Mouse (Mus musculus): ENCODE measurements around the gene Fbln1. TPM values are rescaled to one million over a fixed set of nuclear protein-coding genes. Genes with fewer than 3 reads are reported as not detected.
"Not testable (repeated sequence)": the region's sequence is repeated elsewhere in the genome, so short reads cannot be mapped to it uniquely, and the experiment has no call there.

The Fbln1 gene
- polyA plus RNA-seq, 1 experiment from 2014 or later = 50.9 TPM

GRCm38 (mm10) chr15:85311058-85311657 is 105.4 kb downstream of the Fbln1 start:
- H3K27ac ChIP-seq (ENCODE audit: low read length) = no peak overlapping the region
- 64% methylated on average over 10 of the region's 10 CpGs for WGBS
- no peak overlapping the region for H3K9ac ChIP-seq (replicated peaks; ENCODE audit: low read depth, low read length)
- no peaks in the 10 kb centered on the region for H3K27me3 ChIP-seq (replicated peaks; ENCODE audit: control insufficient read depth, insufficient read depth, low read length)
- ATAC-seq = no peak
- no peaks in the 10 kb centered on the region for H3K36me3 ChIP-seq (ENCODE audit: control insufficient read depth, insufficient read depth)
- H3K9me3 ChIP-seq (ENCODE audit: control insufficient read depth, low read length) = no peaks in the 10 kb centered on the region
- H3K4me3 ChIP-seq (replicated peaks; ENCODE audit: low read length) = no peak overlapping the region
- H3K4me1 ChIP-seq (replicated peaks; ENCODE audit: control insufficient read depth, insufficient read depth, low read length) = peaks cover 8% of the 10 kb centered on the region; the same call in 1 of the 2 replicates
- H3K4me2 ChIP-seq (ENCODE audit: low read length) = no peak overlapping the region

- no peak overlapping the region for H3K9ac ChIP-seq (replicated peaks; ENCODE audit: low read depth, low read length)
- ATAC-seq = peak; percentile 78
- no peak overlapping the region for H3K4me3 ChIP-seq (replicated peaks; ENCODE audit: low read length)
- WGBS = 33% methylated on average over 11 of the region's 13 CpGs
- no peaks in the 10 kb centered on the region for H3K9me3 ChIP-seq (ENCODE audit: control insufficient read depth, low read length)
- H3K4me2 ChIP-seq (ENCODE audit: low read length) = no peak overlapping the region
- H3K27me3 ChIP-seq (replicated peaks; ENCODE audit: control insufficient read depth, insufficient read depth, low read length) = no peaks in the 10 kb centered on the region
- H3K4me1 ChIP-seq (replicated peaks; ENCODE audit: control insufficient read depth, insufficient read depth, low read length) = peaks cover 8% of the 10 kb centered on the region; the same call in 1 of the 2 replicates
- H3K27ac ChIP-seq (ENCODE audit: low read length) = no peak overlapping the region; the same call in 1 of the 2 replicates
- H3K36me3 ChIP-seq (ENCODE audit: control insufficient read depth, insufficient read depth) = no peaks in the 10 kb centered on the region
Measured at GRCm38 (mm10) chr15:85315378-85316025, 109.8 kb downstream of the Fbln1 start.

- WGBS = 55% methylated on average over 14 of the region's 14 CpGs
- Histone ChIP-seq H3K4me1 (replicated peaks; ENCODE audit: control insufficient read depth, insufficient read depth, low read length) (peaks cover 5% of the 10 kb centered on the region; the same call in 1 of the 2 replicates), H3K4me2 (ENCODE audit: low read length) (no peak overlapping the region), H3K27me3 (replicated peaks; ENCODE audit: control insufficient read depth, insufficient read depth, low read length) (no peaks in the 10 kb centered on the region), H3K36me3 (ENCODE audit: control insufficient read depth, insufficient read depth) (no peaks in the 10 kb centered on the region), H3K9me3 (ENCODE audit: control insufficient read depth, low read length) (no peaks in the 10 kb centered on the region), H3K27ac (ENCODE audit: low read length) (no peak overlapping the region), H3K9ac (replicated peaks; ENCODE audit: low read depth, low read length) (no peak overlapping the region), H3K4me3 (replicated peaks; ENCODE audit: low read length) (no peak overlapping the region)
- ATAC-seq = no peak
Measured at GRCm38 (mm10) chr15:85316342-85317140, 110.8 kb downstream of the Fbln1 start.

GRCm38 (mm10) chr15:85319924-85320668 is 114.3 kb downstream of the Fbln1 start:
- Histone ChIP-seq H3K4me3 (replicated peaks; ENCODE audit: low read length) (no peak overlapping the region), H3K4me1 (replicated peaks; ENCODE audit: control insufficient read depth, insufficient read depth, low read length) (0 out of 2 replicates have a peak, but pooled peaks cover 4% of the 10 kb centered on the region), H3K9ac (replicated peaks; ENCODE audit: low read depth, low read length) (no peak overlapping the region), H3K36me3 (ENCODE audit: control insufficient read depth, insufficient read depth) (no peaks in the 10 kb centered on the region), H3K4me2 (ENCODE audit: low read length) (no peak overlapping the region), H3K27me3 (replicated peaks; ENCODE audit: control insufficient read depth, insufficient read depth, low read length) (no peaks in the 10 kb centered on the region), H3K9me3 (ENCODE audit: control insufficient read depth, low read length) (no peaks in the 10 kb centered on the region), H3K27ac (ENCODE audit: low read length) (no peak overlapping the region)
- no peak for ATAC-seq
- 88% methylated on average over 11 of the region's 11 CpGs for WGBS

GRCm38 (mm10) chr15:85323214-85323613 is 117.5 kb downstream of the Fbln1 start:
- WGBS = 86% methylated on average over 4 of the region's 4 CpGs
- no peak overlapping the region for H3K4me2 ChIP-seq (ENCODE audit: low read length)
- H3K4me1 ChIP-seq (replicated peaks; ENCODE audit: control insufficient read depth, insufficient read depth, low read length) = no peaks in the 10 kb centered on the region
- H3K9ac ChIP-seq (replicated peaks; ENCODE audit: low read depth, low read length) = no peak overlapping the region
- no peak overlapping the region for H3K4me3 ChIP-seq (replicated peaks; ENCODE audit: low read length)
- H3K36me3 ChIP-seq (ENCODE audit: control insufficient read depth, insufficient read depth) = no peaks in the 10 kb centered on the region
- H3K27me3 ChIP-seq (replicated peaks; ENCODE audit: control insufficient read depth, insufficient read depth, low read length) = no peaks in the 10 kb centered on the region
- H3K27ac ChIP-seq (ENCODE audit: low read length) = no peak overlapping the region
- no peak for ATAC-seq
- H3K9me3 ChIP-seq (ENCODE audit: control insufficient read depth, low read length) = no peaks in the 10 kb centered on the region

- Histone ChIP-seq H3K9me3 (ENCODE audit: control insufficient read depth, low read length) (no peaks in the 10 kb centered on the region), H3K27me3 (replicated peaks; ENCODE audit: control insufficient read depth, insufficient read depth, low read length) (no peaks in the 10 kb centered on the region), H3K27ac (ENCODE audit: low read length) (no peak overlapping the region), H3K36me3 (ENCODE audit: control insufficient read depth, insufficient read depth) (no peaks in the 10 kb centered on the region), H3K4me3 (replicated peaks; ENCODE audit: low read length) (no peak overlapping the region), H3K4me2 (ENCODE audit: low read length) (no peak overlapping the region), H3K9ac (replicated peaks; ENCODE audit: low read depth, low read length) (no peak overlapping the region), H3K4me1 (replicated peaks; ENCODE audit: control insufficient read depth, insufficient read depth, low read length) (no peaks in the 10 kb centered on the region)
- WGBS = 94% methylated on average over 1 of the region's 1 CpGs
- no peak for ATAC-seq
Measured at GRCm38 (mm10) chr15:85324426-85324825, 118.7 kb downstream of the Fbln1 start.

GRCm38 (mm10) chr15:85327808-85328207 is 122.1 kb downstream of the Fbln1 start:
- Histone ChIP-seq H3K9me3 (ENCODE audit: control insufficient read depth, low read length) (no peaks in the 10 kb centered on the region), H3K4me3 (replicated peaks; ENCODE audit: low read length) (no peak overlapping the region), H3K36me3 (ENCODE audit: control insufficient read depth, insufficient read depth) (no peaks in the 10 kb centered on the region), H3K27ac (ENCODE audit: low read length) (no peak overlapping the region), H3K27me3 (replicated peaks; ENCODE audit: control insufficient read depth, insufficient read depth, low read length) (no peaks in the 10 kb centered on the region), H3K4me2 (ENCODE audit: low read length) (no peak overlapping the region), H3K4me1 (replicated peaks; ENCODE audit: control insufficient read depth, insufficient read depth, low read length) (no peaks in the 10 kb centered on the region), H3K9ac (replicated peaks; ENCODE audit: low read depth, low read length) (no peak overlapping the region)
- WGBS = 75% methylated on average over 11 of the region's 11 CpGs
- no peak for ATAC-seq

- not testable (repeated sequence) for H3K27me3 ChIP-seq (replicated peaks; ENCODE audit: control insufficient read depth, insufficient read depth, low read length); H3K9ac ChIP-seq (replicated peaks; ENCODE audit: low read depth, low read length); H3K36me3 ChIP-seq (ENCODE audit: control insufficient read depth, insufficient read depth); H3K4me1 ChIP-seq (replicated peaks; ENCODE audit: control insufficient read depth, insufficient read depth, low read length); H3K9me3 ChIP-seq (ENCODE audit: control insufficient read depth, low read length); ATAC-seq; H3K4me3 ChIP-seq (replicated peaks; ENCODE audit: low read length); H3K4me2 ChIP-seq (ENCODE audit: low read length); H3K27ac ChIP-seq (ENCODE audit: low read length)
- 76% methylated on average over 2 of the region's 2 CpGs for WGBS
Measured at GRCm38 (mm10) chr15:85328455-85328854, 122.7 kb downstream of the Fbln1 start.

- no peak for ATAC-seq
- H3K36me3 ChIP-seq (ENCODE audit: control insufficient read depth, insufficient read depth) = no peaks in the 10 kb centered on the region
- no peaks in the 10 kb centered on the region for H3K4me1 ChIP-seq (replicated peaks; ENCODE audit: control insufficient read depth, insufficient read depth, low read length)
- 96% methylated on average over 5 of the region's 5 CpGs for WGBS
- no peak overlapping the region for H3K9ac ChIP-seq (replicated peaks; ENCODE audit: low read depth, low read length)
- H3K27ac ChIP-seq (ENCODE audit: low read length) = no peak overlapping the region
- no peak overlapping the region for H3K4me3 ChIP-seq (replicated peaks; ENCODE audit: low read length)
- H3K4me2 ChIP-seq (ENCODE audit: low read length) = no peak overlapping the region
- no peaks in the 10 kb centered on the region for H3K9me3 ChIP-seq (ENCODE audit: control insufficient read depth, low read length)
- no peaks in the 10 kb centered on the region for H3K27me3 ChIP-seq (replicated peaks; ENCODE audit: control insufficient read depth, insufficient read depth, low read length)
Measured at GRCm38 (mm10) chr15:85329096-85329495, 123.3 kb downstream of the Fbln1 start.

All from forebrain, embryonic 16.5 days (tissue).